Mouse (Mus musculus) heart, postnatal 0 days (tissue): ENCODE measurements around the gene Jarid2.

Experiments used
- CTCF ChIP-seq: IDR thresholded peaks from 2 replicates; pipeline ENCODE4 v1.5.1; 2016; ENCODE audit warnings: antibody characterized with exemption, control low read depth, low read depth
- EP300 ChIP-seq: IDR thresholded peaks from 2 replicates; pipeline ENCODE4 v1.6.1; 2016; ENCODE audit warnings: antibody characterized with exemption, low read depth

- TF ChIP-seq CTCF (no peak), EP300 (no peak)
Observed at GRCm38 (mm10) chr13:44800059-44800458, 70.8 kb downstream of the Jarid2 start.
